Mouse (Mus musculus): ENCODE data around the gene Olfr894. TPM values are rescaled to one million over a fixed set of nuclear protein-coding genes. Genes with fewer than 3 reads are reported as not detected.

Olfr894 gene
- polyA plus RNA-seq (2017; shearing (Covaris generic)) = not detected

DNA sequence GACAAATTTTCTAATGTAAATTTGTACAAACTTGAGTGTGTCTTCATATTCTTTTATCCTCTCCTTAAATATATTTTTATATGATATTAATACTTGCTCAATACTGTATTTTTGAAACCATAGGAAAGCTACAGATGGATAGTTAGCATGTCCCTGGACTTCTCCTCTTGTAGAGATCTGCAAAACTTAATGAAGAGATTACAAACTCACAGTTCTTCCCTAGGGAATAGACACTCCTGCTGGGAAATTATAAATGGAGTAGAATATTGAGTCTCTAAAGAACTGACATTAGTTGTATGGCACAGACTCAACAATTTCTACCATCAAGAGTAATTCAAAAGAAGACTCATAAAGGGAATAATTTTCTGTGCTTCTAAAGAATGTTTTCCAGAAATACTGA is at the start of gene Olfr894:
TSS of gene Olfr894 (plus strand) at position 301 of the 400 bp plus-strand sequence.

DNA sequence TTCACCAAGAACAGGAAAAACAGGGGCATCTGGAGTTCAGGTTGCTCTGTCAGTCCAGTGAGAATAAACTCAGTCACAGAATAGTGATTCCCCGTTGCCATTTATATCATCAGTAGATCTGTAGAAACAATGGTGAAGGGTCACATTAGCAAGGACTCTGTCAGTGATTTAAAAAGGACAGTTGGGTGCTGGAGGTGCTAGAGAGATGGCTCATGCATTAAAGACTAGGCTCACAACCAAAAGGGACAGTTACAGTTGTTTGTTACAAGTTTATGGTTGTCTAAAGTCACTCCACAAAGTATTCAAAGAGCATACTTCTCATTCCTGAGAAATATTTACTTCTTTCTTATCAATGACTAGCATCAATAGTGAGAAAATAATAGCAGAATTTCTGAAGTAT is 37.1 kb upstream of the Olfr894 start, which contains the start of gene Olfr891:
TSS of gene Olfr891 (minus strand) at position 101 of the 400 bp plus-strand sequence.

DNA sequence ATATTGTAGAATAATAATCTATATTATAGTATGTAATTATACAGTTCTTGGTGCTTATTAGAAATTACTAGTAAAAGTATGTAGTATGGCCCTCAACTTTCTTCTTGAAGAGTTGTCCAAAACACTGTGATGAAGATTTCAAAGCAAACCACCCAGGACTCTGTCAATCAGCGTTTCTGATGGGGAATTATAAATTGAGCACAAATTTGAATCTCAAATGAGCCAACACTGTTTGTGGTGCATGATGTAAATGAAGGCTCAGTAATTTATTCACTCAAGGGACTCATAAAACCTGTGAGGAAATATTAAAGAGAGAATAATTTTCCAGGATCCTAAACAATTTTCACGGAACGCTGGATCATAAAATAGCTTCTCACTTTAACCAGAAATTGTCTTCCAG is 9.8 kb upstream of the Olfr894 start, which contains the start of gene Olfr893:
TSS of gene Olfr893 (plus strand) at position 301 of the 400 bp plus-strand sequence.

DNA sequence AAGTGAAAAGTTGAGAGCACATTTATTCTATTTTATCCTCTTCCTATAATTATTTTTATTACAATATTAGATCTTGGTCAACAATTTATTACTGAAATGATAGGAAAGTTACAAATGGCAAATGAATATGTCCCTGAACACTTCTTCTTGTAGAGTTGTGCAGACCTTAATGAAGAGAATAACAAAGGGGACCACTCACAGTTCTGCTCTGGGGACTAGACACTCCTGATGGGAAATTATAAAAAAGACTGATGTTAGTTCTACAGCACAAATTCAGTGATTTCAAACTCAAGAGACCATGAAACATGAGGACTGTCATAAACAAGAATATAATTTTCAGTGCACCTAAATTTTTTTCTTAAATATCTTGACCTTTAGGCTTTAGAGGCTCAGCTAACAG is 34.6 kb downstream of the Olfr894 start, which contains the start of gene Olfr143:
TSS of gene Olfr143 (plus strand) at position 301 of the 400 bp plus-strand sequence.

DNA sequence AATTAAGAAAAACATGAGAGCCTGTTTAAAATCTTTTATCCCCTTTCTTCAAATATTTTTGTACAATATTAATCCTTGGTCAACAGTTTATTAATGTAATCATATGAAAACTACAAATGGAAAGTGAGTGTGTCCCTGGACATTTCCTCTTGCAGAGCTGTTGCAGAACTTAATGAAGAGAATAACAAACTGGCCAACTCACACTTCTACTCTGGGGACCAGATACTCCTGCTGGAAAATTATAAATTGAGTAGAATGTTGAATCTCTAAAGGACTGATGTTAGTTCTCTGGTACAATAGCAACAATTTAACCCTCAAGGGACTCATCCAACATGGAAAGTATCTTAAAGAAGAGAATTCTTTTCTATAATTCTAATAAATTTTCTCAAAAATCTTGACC is 49.7 kb downstream of the Olfr894 start, which contains the start of gene Olfr895:
TSS of gene Olfr895 (plus strand) at position 301 of the 400 bp plus-strand sequence.

Other genes with a start within 250 kb of the Olfr894 start
- gene Olfr881, start 226.2 kb upstream of the Olfr894 start, polyA plus RNA-seq (2017; shearing (Covaris generic)) = 0.29 TPM
- not detected for gene Olfr883, start 192.2 kb upstream of the Olfr894 start, polyA plus RNA-seq (2017; shearing (Covaris generic))
- not detected for gene Olfr884, start 171.5 kb upstream of the Olfr894 start, polyA plus RNA-seq (2017; shearing (Covaris generic))
- not detected for gene Olfr885, start 156.7 kb upstream of the Olfr894 start, polyA plus RNA-seq (2017; shearing (Covaris generic))
- 0.56 TPM for gene Olfr887, start 134.0 kb upstream of the Olfr894 start, polyA plus RNA-seq (2017; shearing (Covaris generic))
- not detected for gene Olfr888, start 109.9 kb upstream of the Olfr894 start, polyA plus RNA-seq (2017; shearing (Covaris generic))
- gene Olfr889, start 102.9 kb upstream of the Olfr894 start, polyA plus RNA-seq (2017; shearing (Covaris generic)) = not detected
- gene Olfr890, start 75.5 kb upstream of the Olfr894 start, polyA plus RNA-seq (2017; shearing (Covaris generic)) = 0.55 TPM
- gene Olfr891, start 37.2 kb upstream of the Olfr894 start, polyA plus RNA-seq (2017; shearing (Covaris generic)) = not detected
- not detected for gene Olfr893, start 9.7 kb upstream of the Olfr894 start, polyA plus RNA-seq (2017; shearing (Covaris generic))
- gene Olfr143, start 34.7 kb downstream of the Olfr894 start, polyA plus RNA-seq (2017; shearing (Covaris generic)) = not detected
- gene Olfr895, start 49.8 kb downstream of the Olfr894 start, polyA plus RNA-seq (2017; shearing (Covaris generic)) = not detected
- not detected for gene Olfr896-ps1, start 73.1 kb downstream of the Olfr894 start, polyA plus RNA-seq (2017; shearing (Covaris generic))
- gene Olfr25, start 111.0 kb downstream of the Olfr894 start, polyA plus RNA-seq (2017; shearing (Covaris generic)) = not detected
- 0.34 TPM for gene Olfr898, start 130.4 kb downstream of the Olfr894 start, polyA plus RNA-seq (2017; shearing (Covaris generic))
- not detected for gene Olfr250, start 148.8 kb downstream of the Olfr894 start, polyA plus RNA-seq (2017; shearing (Covaris generic))
- gene Olfr251, start 159.0 kb downstream of the Olfr894 start, polyA plus RNA-seq (2017; shearing (Covaris generic)) = 0.17 TPM
- gene Olfr147, start 183.6 kb downstream of the Olfr894 start, polyA plus RNA-seq (2017; shearing (Covaris generic)) = not detected
- gene Olfr901, start 211.4 kb downstream of the Olfr894 start, polyA plus RNA-seq (2017; shearing (Covaris generic)) = not detected
- not detected for gene Olfr902, start 229.6 kb downstream of the Olfr894 start, polyA plus RNA-seq (2017; shearing (Covaris generic))
- 0.12 TPM for gene Olfr904, start 245.1 kb downstream of the Olfr894 start, polyA plus RNA-seq (2017; shearing (Covaris generic))